Mouse (Mus musculus) adrenal gland, adult 2 months (tissue): Measurements from ENCODE around the gene Ndrg4. TPM values are rescaled to one million over a fixed set of nuclear protein-coding genes. Genes with fewer than 3 reads are reported as not detected.
"Not testable (repeated sequence)": the region's sequence is repeated elsewhere in the genome, so short reads cannot be mapped to it uniquely, and the experiment has no call there.

Experiments used
- DNase-seq: peaks from one replicate; pipeline ENCODE4 v3.0.0; 2021
- long read RNA-seq: library from polyadenylated mRNA; stranded (forward); transcript quantifications from one replicate; pipeline ENCODE4 v2.0.0, GENCODE M21; 2021
- polyA plus RNA-seq: library from polyadenylated mRNA; depleted of rRNA; stranded (reverse); fragments of >200 nt; gene quantifications from 2 replicates; pipeline ENCODE4 v1.2.3, GENCODE M21; 2012; rRNA removed
- total RNA-seq, 2 experiments: library from RNA; stranded (reverse); gene quantifications; 2 replicates each; pipeline ENCODE4 v1.2.3; 2021

The Ndrg4 gene
- total RNA-seq (10 to 100 TPM; 18.5 to 30.1 TPM), polyA plus RNA-seq (81.1 and 101 TPM in 2 replicates)
- long read RNA-seq, transcript Ndrg4-202 (15 exons, 2,966 nt), result major isoform, 8 of 47 reads
- long read RNA-seq, transcript Ndrg4-203 (14 exons, 2,738 nt), result minor isoform, 7 of 47 reads
- long read RNA-seq, partial matches to known transcripts, result 2 of 47 reads
- long read RNA-seq, other reads (novel, unspliced or antisense), result 25 of 47 reads

GRCm38 (mm10) chr8:95676631-95677030 lies at the start of gene Ndrg4:
Ndrg4 (plus strand) TSS chr8:95676980.
- no peak for DNase-seq

DNA sequence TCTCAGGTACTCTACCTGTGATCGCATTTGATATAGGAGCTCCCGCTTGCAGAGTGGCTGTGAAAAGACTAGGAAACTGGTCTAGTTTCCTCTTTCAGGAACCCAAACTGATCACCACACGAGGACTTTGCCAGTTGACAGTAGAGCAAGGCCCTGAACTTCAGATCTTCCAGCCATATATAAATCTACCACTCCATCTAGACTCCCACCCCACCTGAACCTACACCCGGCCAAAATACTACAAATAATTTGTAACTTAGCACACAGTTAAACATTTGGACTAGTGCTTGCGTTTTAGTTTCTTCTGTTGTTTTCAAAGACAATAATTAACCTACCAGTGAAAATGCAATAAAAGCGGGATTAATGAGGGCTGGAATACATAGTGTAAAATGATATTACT lies 43.9 kb upstream of the Ndrg4 start:
- no peak for DNase-seq

GRCm38 (mm10) chr8:95633262-95634062 lies 43.3 kb upstream of the Ndrg4 start, which contains the start of gene Gins3:
Gins3 (plus strand) TSS chr8:95633453.
- peak; percentile 95 for DNase-seq

DNA sequence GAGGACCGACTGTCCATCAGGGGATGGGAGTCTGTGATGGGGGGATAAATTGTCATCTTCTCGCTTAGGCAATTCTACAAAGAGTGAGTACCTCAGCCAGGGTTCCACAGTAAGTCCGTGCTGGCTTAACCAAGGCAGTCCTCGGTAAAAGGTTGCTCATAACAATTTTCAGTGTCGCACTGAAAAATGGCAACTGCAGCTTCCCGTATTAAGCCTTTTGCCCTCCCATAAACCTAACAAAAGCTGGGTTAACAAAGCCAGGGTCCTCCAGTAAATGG lies 42.8 kb upstream of the Ndrg4 start:
- no peak for DNase-seq

GRCm38 (mm10) chr8:95644942-95645341 lies 31.8 kb upstream of the Ndrg4 start:
- DNase-seq, result no peak

- no peak for DNase-seq
Measured at GRCm38 (mm10) chr8:95648251-95648650, 28.5 kb upstream of the Ndrg4 start.

DNA sequence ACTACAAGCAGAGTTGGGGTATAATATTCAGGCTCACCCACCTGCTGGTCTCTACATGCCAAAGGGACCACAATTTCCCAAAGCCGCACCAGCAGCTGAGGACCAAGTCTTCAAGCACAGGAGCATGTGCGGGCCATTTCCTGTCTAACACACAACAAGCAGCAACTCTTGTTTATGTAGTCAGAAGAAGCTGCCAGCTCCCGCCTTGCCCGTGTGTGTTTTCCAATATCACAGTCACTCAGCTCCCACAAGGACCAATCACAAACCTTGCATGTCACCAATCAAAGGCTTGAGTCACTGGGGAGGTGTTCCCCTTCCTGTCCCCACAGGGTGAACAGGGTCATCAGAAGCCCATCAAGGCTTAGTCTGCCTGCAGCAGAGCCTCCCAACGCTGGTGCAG lies 23.4 kb upstream of the Ndrg4 start:
- DNase-seq, result no peak

GRCm38 (mm10) chr8:95655831-95656230 lies 20.9 kb upstream of the Ndrg4 start:
- no peak for DNase-seq

- DNase-seq, result no peak
Measured at GRCm38 (mm10) chr8:95656316-95657002, 20.3 kb upstream of the Ndrg4 start.

GRCm38 (mm10) chr8:95657523-95657922 lies 19.3 kb upstream of the Ndrg4 start:
- DNase-seq, result no peak

GRCm38 (mm10) chr8:95660334-95660882 lies 16.4 kb upstream of the Ndrg4 start:
- DNase-seq, result no peak

DNA sequence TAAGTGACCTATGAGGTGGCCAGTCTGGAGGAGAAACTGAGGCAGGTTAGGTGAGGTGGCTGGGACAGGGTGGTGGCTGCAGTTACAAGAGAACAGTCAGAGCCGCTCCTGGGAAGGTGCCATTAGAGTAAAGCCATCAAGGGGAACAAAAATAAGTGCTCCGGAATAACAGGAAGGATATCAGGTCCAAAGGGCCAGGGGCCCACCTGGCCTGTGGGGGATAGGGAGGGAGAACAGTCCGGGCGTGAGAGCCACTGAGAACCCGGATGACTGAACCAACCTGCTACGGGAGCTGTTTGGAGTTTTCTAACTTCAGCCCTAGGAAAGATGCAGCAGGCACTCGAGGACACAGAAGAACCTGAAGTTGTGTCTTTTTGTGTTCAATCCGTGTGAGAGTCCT lies 15.7 kb upstream of the Ndrg4 start:
- no peak for DNase-seq

DNA sequence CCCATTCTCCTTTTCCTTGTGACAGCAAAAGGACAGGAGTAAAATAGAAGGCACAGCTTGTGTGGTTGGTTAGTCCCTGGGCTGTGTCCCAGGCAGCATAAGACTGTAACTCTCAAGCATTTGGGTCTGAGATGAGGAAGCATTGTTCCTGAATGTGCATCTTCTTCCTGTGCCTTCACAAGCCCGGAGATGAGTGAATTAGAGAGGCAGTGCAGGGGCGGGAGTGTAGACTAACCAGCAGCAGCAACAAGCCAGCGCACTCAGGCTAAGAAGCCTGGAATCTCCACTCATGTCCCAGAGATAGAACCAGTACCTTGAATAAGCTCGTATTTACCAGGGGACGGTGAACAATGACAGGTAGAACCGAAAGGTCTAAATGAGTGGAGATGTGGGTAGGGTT lies 15.2 kb upstream of the Ndrg4 start:
- DNase-seq, result no peak

DNA sequence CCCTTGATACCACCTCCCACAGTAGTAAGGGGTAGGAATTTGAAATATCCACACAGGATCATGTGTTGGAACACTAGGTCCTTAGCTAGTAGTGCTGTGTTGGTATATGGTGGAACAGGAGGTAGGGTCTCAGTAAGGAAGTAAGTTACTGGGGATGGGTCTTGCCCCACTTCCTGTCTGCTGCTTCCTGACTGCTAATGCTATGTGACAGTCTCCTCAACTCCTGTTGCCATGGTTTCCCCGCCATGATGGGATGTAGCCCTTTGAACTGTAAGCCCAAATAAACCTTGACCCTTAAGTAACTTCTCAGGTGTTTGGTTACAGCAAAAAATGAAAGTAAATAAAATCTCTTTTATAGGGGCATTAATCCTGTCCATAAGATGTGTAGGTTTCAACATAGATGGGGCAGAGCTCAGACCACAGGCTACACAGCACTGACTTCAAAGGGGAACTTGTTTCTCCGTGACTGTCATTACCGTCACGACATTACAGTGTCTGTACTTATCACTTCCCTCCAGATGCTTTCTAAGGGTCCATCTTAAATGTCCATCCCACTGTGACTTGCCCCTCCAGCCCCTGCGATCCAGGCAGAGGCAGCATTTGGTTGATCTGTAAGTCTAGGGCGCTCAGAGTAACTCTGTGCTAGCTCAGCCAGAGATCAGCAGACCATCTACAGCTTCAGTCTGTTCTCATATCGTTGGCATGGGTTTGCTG lies 13.7 kb upstream of the Ndrg4 start:
- no peak for DNase-seq

- DNase-seq, result no peak
Measured at GRCm38 (mm10) chr8:95663599-95663949, 13.2 kb upstream of the Ndrg4 start.

GRCm38 (mm10) chr8:95665813-95666452 lies 10.8 kb upstream of the Ndrg4 start:
- DNase-seq, result not testable (repeated sequence)

DNA sequence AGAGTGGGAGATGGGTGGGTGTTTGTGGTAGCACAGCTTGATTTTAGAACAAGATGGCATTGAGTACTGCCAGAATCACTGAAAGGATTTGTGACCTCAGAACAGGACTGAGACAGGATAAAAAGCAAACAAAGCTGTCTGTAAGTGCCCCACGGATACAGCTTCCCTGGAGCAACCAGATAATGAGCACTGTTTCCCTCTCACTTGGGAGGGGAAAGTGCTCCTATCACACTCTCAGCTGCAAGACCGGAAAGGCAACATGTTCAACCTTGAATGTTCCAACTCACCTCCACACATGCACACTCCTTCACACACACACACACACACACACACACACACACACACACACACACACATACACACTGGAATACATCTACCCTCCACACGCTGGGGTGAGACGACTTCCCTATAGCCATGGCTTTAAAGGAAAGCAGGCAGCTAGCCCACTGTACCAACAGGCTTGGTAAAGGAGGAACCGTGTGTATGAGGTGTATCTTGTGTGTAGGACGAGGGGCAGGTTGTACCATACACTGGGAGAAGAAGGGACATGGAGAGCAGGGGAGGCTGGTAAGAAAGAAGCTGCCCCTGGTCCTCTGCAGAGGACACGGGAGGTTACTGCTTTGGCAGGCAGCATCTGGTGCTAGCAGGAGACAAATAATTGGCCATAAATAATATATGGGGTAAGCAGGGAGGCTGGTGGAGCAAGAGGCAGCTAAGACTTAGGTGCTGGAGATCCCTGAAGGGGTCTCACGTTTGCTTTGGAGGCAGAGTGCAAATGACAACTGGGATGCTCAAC lies 8.4 kb upstream of the Ndrg4 start:
- DNase-seq, result no peak

DNA sequence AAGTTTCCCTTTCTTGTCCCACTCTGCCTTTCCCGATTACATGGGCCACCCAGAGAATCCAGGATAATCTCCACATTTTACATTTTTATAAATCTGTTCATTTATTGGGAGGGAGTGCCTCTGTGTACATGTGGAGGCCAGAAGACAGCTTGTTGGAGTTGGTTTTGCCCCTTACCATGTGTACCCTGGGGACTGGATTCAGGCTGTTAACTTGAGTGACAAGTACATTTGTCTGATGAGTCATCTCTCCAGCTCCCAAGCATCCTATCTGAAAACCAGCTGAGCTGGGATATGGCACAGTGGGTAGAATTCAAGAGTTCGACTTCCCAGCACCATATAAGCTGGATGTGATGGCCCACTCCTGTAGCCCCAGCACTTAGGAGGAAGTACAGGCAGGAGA lies 6.8 kb upstream of the Ndrg4 start:
- no peak for DNase-seq

GRCm38 (mm10) chr8:95671861-95672260 lies 4.9 kb upstream of the Ndrg4 start:
- no peak for DNase-seq

DNA sequence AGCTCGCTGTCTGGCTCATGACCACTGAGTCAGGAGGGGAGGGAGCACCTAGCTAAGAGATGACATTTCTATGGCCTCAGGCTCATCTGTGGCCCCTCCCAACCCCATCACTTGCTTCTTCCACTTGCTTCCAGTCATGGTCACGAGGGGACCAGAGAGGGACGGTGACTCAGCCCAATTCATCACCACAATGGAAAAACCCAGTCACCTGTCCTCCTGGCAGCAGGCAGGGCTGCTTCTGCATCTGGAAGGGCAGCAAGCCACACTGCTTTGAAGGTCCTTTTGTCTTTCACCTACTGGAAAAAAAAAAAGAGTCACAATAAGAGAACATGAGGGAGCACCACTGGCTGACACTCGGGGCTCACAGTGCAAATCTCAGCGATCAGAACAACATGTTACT lies 4.0 kb upstream of the Ndrg4 start:
- DNase-seq, result peak; percentile 90

- DNase-seq, result peak; percentile 31
Measured at GRCm38 (mm10) chr8:95677591-95678023, 827 bp downstream of the Ndrg4 start.
